Mouse (Mus musculus): ENCODE measurements at regions not wholly inside any gene's neighbourhood (a gene's known extent, or its start where the extent isn't known, plus 50 kb on each side); places are given as distances from the start of the nearest gene placed in this dataset.
"Not testable (repeated sequence)": the region's sequence is repeated elsewhere in the genome, so short reads cannot be mapped to it uniquely, and the experiment has no call there.

- DNase-seq (ENCODE audit: low spot score), result no peak
- Histone ChIP-seq H3K4me1 (replicated peaks) (peaks cover 22% of the 10 kb centered on the region), H3K36me3 (no peaks in the 10 kb centered on the region), H3K9me3 (no peaks in the 10 kb centered on the region), H3K27ac (peak overlapping the region; percentile 23; the same call in 1 of the 2 replicates), H3K27me3 (ENCODE audit: insufficient read depth, poor library complexity, severe bottlenecking) (no peaks in the 10 kb centered on the region), H3K4me3 (no peak overlapping the region)
- 91% methylated on average over 18 of the region's 18 CpGs for WGBS
These were observed 306.3 kb upstream of the 3110018I06Rik start for GRCm38 (mm10) chr12:107182091-107182655.

GRCm38 (mm10) chr12:107183283-107183682, 305.1 kb upstream of the 3110018I06Rik start:
- 61% methylated on average over 9 of the region's 9 CpGs for WGBS
- Histone ChIP-seq H3K36me3 (no peaks in the 10 kb centered on the region), H3K27me3 (ENCODE audit: insufficient read depth, poor library complexity, severe bottlenecking) (no peaks in the 10 kb centered on the region), H3K9me3 (no peaks in the 10 kb centered on the region), H3K4me3 (no peak overlapping the region), H3K4me1 (replicated peaks) (peaks cover 22% of the 10 kb centered on the region), H3K27ac (no peak overlapping the region)
- no peak for DNase-seq (ENCODE audit: low spot score)

GRCm38 (mm10) chr12:107184426-107184825, 304.0 kb upstream of the 3110018I06Rik start:
- no peaks in the 10 kb centered on the region for H3K9me3 ChIP-seq

GRCm38 (mm10) chr12:107186361-107186760, 302.1 kb upstream of the 3110018I06Rik start:
- no peaks in the 10 kb centered on the region for H3K9me3 ChIP-seq
- WGBS, result 85% methylated on average over 6 of the region's 6 CpGs
- H3K4me1 ChIP-seq (replicated peaks), result peaks cover 22% of the 10 kb centered on the region
- no peak overlapping the region for H3K27ac ChIP-seq
- H3K4me3 ChIP-seq, result no peak overlapping the region
- H3K36me3 ChIP-seq, result no peaks in the 10 kb centered on the region
- no peaks in the 10 kb centered on the region for H3K27me3 ChIP-seq (ENCODE audit: insufficient read depth, poor library complexity, severe bottlenecking)
- DNase-seq (ENCODE audit: low spot score), result no peak

More at GRCm38 (mm10) chr12:107184426-107184825, 304.0 kb upstream of the 3110018I06Rik start:
- H3K4me3 ChIP-seq, result no peak overlapping the region
- no peak overlapping the region for H3K27ac ChIP-seq
- peaks cover 22% of the 10 kb centered on the region for H3K4me1 ChIP-seq (replicated peaks)
- DNase-seq (ENCODE audit: low spot score), result no peak
- H3K27me3 ChIP-seq (ENCODE audit: insufficient read depth, poor library complexity, severe bottlenecking), result no peaks in the 10 kb centered on the region
- no peaks in the 10 kb centered on the region for H3K36me3 ChIP-seq
- WGBS, result 60% methylated on average over 3 of the region's 3 CpGs

GRCm38 (mm10) chr12:107188055-107188454, 300.4 kb upstream of the 3110018I06Rik start:
- WGBS, result 87% methylated on average over 5 of the region's 5 CpGs
- peaks cover 21% of the 10 kb centered on the region for H3K4me1 ChIP-seq (replicated peaks)
- no peaks in the 10 kb centered on the region for H3K27me3 ChIP-seq (ENCODE audit: insufficient read depth, poor library complexity, severe bottlenecking)
- no peak for DNase-seq (ENCODE audit: low spot score)
- H3K4me3 ChIP-seq, result no peak overlapping the region
- H3K36me3 ChIP-seq, result no peaks in the 10 kb centered on the region
- no peak overlapping the region for H3K27ac ChIP-seq
- H3K9me3 ChIP-seq, result no peaks in the 10 kb centered on the region

- WGBS, result 86% methylated on average over 2 of the region's 2 CpGs
These were observed 289.9 kb upstream of the 3110018I06Rik start for GRCm38 (mm10) chr12:107198389-107199018.

GRCm38 (mm10) chr12:107200903-107201302, 287.5 kb upstream of the 3110018I06Rik start:
- 71% methylated on average over 4 of the region's 4 CpGs for WGBS
- no peak overlapping the region for H3K4me3 ChIP-seq
- H3K27me3 ChIP-seq (ENCODE audit: insufficient read depth, poor library complexity, severe bottlenecking), result no peaks in the 10 kb centered on the region
- no peak overlapping the region for H3K27ac ChIP-seq
- H3K36me3 ChIP-seq, result no peaks in the 10 kb centered on the region
- no peak for DNase-seq (ENCODE audit: low spot score)
- no peaks in the 10 kb centered on the region for H3K9me3 ChIP-seq
- no peaks in the 10 kb centered on the region for H3K4me1 ChIP-seq (replicated peaks)

More at GRCm38 (mm10) chr12:107198389-107199018, 289.9 kb upstream of the 3110018I06Rik start:
- no peak overlapping the region for H3K27ac ChIP-seq
- no peaks in the 10 kb centered on the region for H3K36me3 ChIP-seq
- H3K4me1 ChIP-seq (replicated peaks), result no peaks in the 10 kb centered on the region
- H3K27me3 ChIP-seq (ENCODE audit: insufficient read depth, poor library complexity, severe bottlenecking), result no peaks in the 10 kb centered on the region
- H3K4me3 ChIP-seq, result no peak overlapping the region
- DNase-seq (ENCODE audit: low spot score), result no peak
- no peaks in the 10 kb centered on the region for H3K9me3 ChIP-seq

- not testable (repeated sequence) for DNase-seq (ENCODE audit: low spot score); H3K4me1 ChIP-seq (replicated peaks)
- 78% methylated on average over 6 of the region's 6 CpGs for WGBS
These were observed 279.6 kb upstream of the 3110018I06Rik start for GRCm38 (mm10) chr12:107208826-107209225.

GRCm38 (mm10) chr12:107212826-107213225, 275.6 kb upstream of the 3110018I06Rik start:
- no peak for DNase-seq (ENCODE audit: low spot score)
- H3K4me3 ChIP-seq, result no peak overlapping the region
- H3K27ac ChIP-seq, result no peak overlapping the region
- H3K27me3 ChIP-seq (ENCODE audit: insufficient read depth, poor library complexity, severe bottlenecking), result no peaks in the 10 kb centered on the region
- no peaks in the 10 kb centered on the region for H3K9me3 ChIP-seq
- WGBS, result 93% methylated on average over 10 of the region's 10 CpGs
- H3K4me1 ChIP-seq (replicated peaks), result peaks cover 7% of the 10 kb centered on the region; the same call in 1 of the 2 replicates
- H3K36me3 ChIP-seq, result no peaks in the 10 kb centered on the region

More at GRCm38 (mm10) chr12:107208826-107209225, 279.6 kb upstream of the 3110018I06Rik start:
- H3K27ac ChIP-seq; H3K9me3 ChIP-seq; H3K27me3 ChIP-seq (ENCODE audit: insufficient read depth, poor library complexity, severe bottlenecking); H3K4me3 ChIP-seq; H3K36me3 ChIP-seq: not testable (repeated sequence)

GRCm38 (mm10) chr12:107216119-107216518, 272.3 kb upstream of the 3110018I06Rik start:
- WGBS, result 73% methylated on average over 8 of the region's 8 CpGs
- Histone ChIP-seq H3K27ac (no peak overlapping the region), H3K9me3 (no peaks in the 10 kb centered on the region), H3K4me3 (no peak overlapping the region), H3K4me1 (replicated peaks) (peaks cover 7% of the 10 kb centered on the region; the same call in 1 of the 2 replicates), H3K36me3 (no peaks in the 10 kb centered on the region), H3K27me3 (ENCODE audit: insufficient read depth, poor library complexity, severe bottlenecking) (no peaks in the 10 kb centered on the region)
- DNase-seq (ENCODE audit: low spot score), result no peak

GRCm38 (mm10) chr12:107221276-107221970, 267.0 kb upstream of the 3110018I06Rik start:
- no peak for DNase-seq (ENCODE audit: low spot score)
- no peaks in the 10 kb centered on the region; the same call in 1 of the 2 replicates for H3K4me1 ChIP-seq (replicated peaks)
- 84% methylated on average over 7 of the region's 7 CpGs for WGBS
- no peak overlapping the region for H3K27ac ChIP-seq
- no peaks in the 10 kb centered on the region for H3K9me3 ChIP-seq
- no peaks in the 10 kb centered on the region for H3K36me3 ChIP-seq
- H3K27me3 ChIP-seq (ENCODE audit: insufficient read depth, poor library complexity, severe bottlenecking), result no peaks in the 10 kb centered on the region
- no peak overlapping the region for H3K4me3 ChIP-seq

- Histone ChIP-seq H3K9me3 (peaks cover 3% of the 10 kb centered on the region; the same call in 1 of the 2 replicates), H3K4me1 (replicated peaks) (no peaks in the 10 kb centered on the region), H3K27me3 (ENCODE audit: insufficient read depth, poor library complexity, severe bottlenecking) (no peaks in the 10 kb centered on the region), H3K27ac (0 out of 2 replicates have a peak overlapping the region, but pooled peaks have one; percentile 18), H3K36me3 (no peaks in the 10 kb centered on the region), H3K4me3 (no peak overlapping the region)
- 87% methylated on average over 7 of the region's 7 CpGs for WGBS
- DNase-seq (ENCODE audit: low spot score), result no peak
These were observed 266.3 kb upstream of the 3110018I06Rik start for GRCm38 (mm10) chr12:107222106-107222505.

GRCm38 (mm10) chr12:107230097-107230496, 258.3 kb upstream of the 3110018I06Rik start:
- no peak for DNase-seq (ENCODE audit: low spot score)
- H3K27me3 ChIP-seq (ENCODE audit: insufficient read depth, poor library complexity, severe bottlenecking), result no peaks in the 10 kb centered on the region
- WGBS, result 85% methylated on average over 3 of the region's 3 CpGs
- peaks cover 4% of the 10 kb centered on the region; the same call in 1 of the 2 replicates for H3K9me3 ChIP-seq
- no peak overlapping the region for H3K4me3 ChIP-seq
- no peaks in the 10 kb centered on the region for H3K36me3 ChIP-seq
- H3K27ac ChIP-seq, result no peak overlapping the region
- H3K4me1 ChIP-seq (replicated peaks), result no peaks in the 10 kb centered on the region

Measured in hindbrain, embryonic 10.5 days (tissue).